Mouse (Mus musculus) left cerebral cortex, postnatal 14 days (tissue): ENCODE results near the gene Olfr960. TPM values are rescaled to one million over a fixed set of nuclear protein-coding genes. Genes with fewer than 3 reads are reported as not detected.

Source experiments
- total RNA-seq, 2 experiments: library from RNA; stranded (reverse); gene quantifications; 2 replicates each; pipeline ENCODE4 v1.2.3; 2021

The Olfr960 gene
- total RNA-seq, 2 experiments from 2014 or later = not detected

Other genes with a start within 250 kb of the Olfr960 start
- gene Olfr951, start 234.0 kb upstream of the Olfr960 start, total RNA-seq = not detected
- gene Olfr952, start 194.2 kb upstream of the Olfr960 start, total RNA-seq = not detected
- gene Olfr954, start 164.7 kb upstream of the Olfr960 start, total RNA-seq = not detected
- not detected for gene Olfr955, start 149.4 kb upstream of the Olfr960 start, total RNA-seq
- not detected for gene Olfr44, start 127.4 kb upstream of the Olfr960 start, total RNA-seq
- not detected for gene Olfr957, start 105.6 kb upstream of the Olfr960 start, total RNA-seq
- gene Olfr958, start 67.3 kb upstream of the Olfr960 start, total RNA-seq = not detected
- gene Olfr959, start 45.8 kb upstream of the Olfr960 start, total RNA-seq = not detected
- 10 to 100 TPM in 1 of 2 experiments, 1 to 10 TPM in 1; 6.5 to 13.9 TPM for gene AW551984, start 17.0 kb upstream of the Olfr960 start, total RNA-seq
- gene Olfr148, start 10.7 kb upstream of the Olfr960 start, total RNA-seq = not detected
- gene Olfr961, start 23.7 kb downstream of the Olfr960 start, total RNA-seq = not detected
- not detected for gene Olfr963, start 45.8 kb downstream of the Olfr960 start, total RNA-seq
- not detected for gene Olfr149, start 85.7 kb downstream of the Olfr960 start, total RNA-seq
- not detected for gene Olfr965, start 90.0 kb downstream of the Olfr960 start, total RNA-seq
- not detected for gene Olfr150, start 109.6 kb downstream of the Olfr960 start, total RNA-seq
- not detected for gene Olfr967, start 124.9 kb downstream of the Olfr960 start, total RNA-seq
- not detected for gene Olfr968, start 161.9 kb downstream of the Olfr960 start, total RNA-seq
- gene Olfr969, start 169.6 kb downstream of the Olfr960 start, total RNA-seq = not detected
- gene Olfr970, start 187.5 kb downstream of the Olfr960 start, total RNA-seq = not detected
- gene Olfr971, start 215.5 kb downstream of the Olfr960 start, total RNA-seq = not detected
- not detected for gene Olfr972, start 245.0 kb downstream of the Olfr960 start, total RNA-seq